Mouse (Mus musculus): ENCODE results near the gene Hspa12b. TPM values are rescaled to one million over a fixed set of nuclear protein-coding genes. Genes with fewer than 3 reads are reported as not detected.

Gene Hspa12b
- polyA plus RNA-seq, 1 experiment from 2014 or later: 17.2 TPM

GRCm38 (mm10) chr2:131134826-131135400 is 7.8 kb downstream of the Hspa12b start:
- Histone ChIP-seq H3K4me3 (ENCODE audit: low read length) (no peak overlapping the region), H3K27ac (ENCODE audit: low read length) (peak overlapping the region; percentile 56), H3K27me3 (ENCODE audit: control insufficient read depth, insufficient read depth, low read depth, low read length) (no peaks in the 10 kb centered on the region), H3K9me3 (ENCODE audit: control insufficient read depth, low read length) (no peaks in the 10 kb centered on the region), H3K9ac (ENCODE audit: low read length) (no peak overlapping the region), H3K4me1 (replicated peaks; ENCODE audit: control insufficient read depth, insufficient read depth, low read length) (peaks cover 6% of the 10 kb centered on the region), H3K4me2 (ENCODE audit: low read depth, low read length) (no peak overlapping the region), H3K36me3 (ENCODE audit: control insufficient read depth, insufficient read depth, low read length) (peaks cover 15% of the 10 kb centered on the region)
- no peak for ATAC-seq (ENCODE audit: low read depth)
- 74% methylated on average over 8 of the region's 8 CpGs for WGBS

- no peak for ATAC-seq (ENCODE audit: low read depth)
- Histone ChIP-seq H3K4me3 (ENCODE audit: low read length) (no peak overlapping the region), H3K27me3 (ENCODE audit: control insufficient read depth, insufficient read depth, low read depth, low read length) (no peaks in the 10 kb centered on the region), H3K27ac (ENCODE audit: low read length) (no peak overlapping the region), H3K4me1 (replicated peaks; ENCODE audit: control insufficient read depth, insufficient read depth, low read length) (peaks cover 14% of the 10 kb centered on the region), H3K4me2 (ENCODE audit: low read depth, low read length) (no peak overlapping the region), H3K9me3 (ENCODE audit: control insufficient read depth, low read length) (no peaks in the 10 kb centered on the region), H3K9ac (ENCODE audit: low read length) (no peak overlapping the region), H3K36me3 (ENCODE audit: control insufficient read depth, insufficient read depth, low read length) (peaks cover 15% of the 10 kb centered on the region)
- 43% methylated on average over 11 of the region's 11 CpGs for WGBS
Observed at GRCm38 (mm10) chr2:131135521-131136139, 8.6 kb downstream of the Hspa12b start.

GRCm38 (mm10) chr2:131138296-131138695 is 11.2 kb downstream of the Hspa12b start:
- Histone ChIP-seq H3K9ac (ENCODE audit: low read length) (no peak overlapping the region), H3K9me3 (ENCODE audit: control insufficient read depth, low read length) (no peaks in the 10 kb centered on the region), H3K36me3 (ENCODE audit: control insufficient read depth, insufficient read depth, low read length) (peaks cover 17% of the 10 kb centered on the region), H3K4me2 (ENCODE audit: low read depth, low read length) (no peak overlapping the region), H3K4me3 (ENCODE audit: low read length) (no peak overlapping the region), H3K27ac (ENCODE audit: low read length) (no peak overlapping the region; the same call in 1 of the 2 replicates), H3K4me1 (replicated peaks; ENCODE audit: control insufficient read depth, insufficient read depth, low read length) (peaks cover 14% of the 10 kb centered on the region), H3K27me3 (ENCODE audit: control insufficient read depth, insufficient read depth, low read depth, low read length) (no peaks in the 10 kb centered on the region)
- ATAC-seq (ENCODE audit: low read depth): no peak
- whole genome bisulfite sequencing: 79% methylated on average over 4 of the region's 4 CpGs

- Histone ChIP-seq H3K36me3 (ENCODE audit: control insufficient read depth, insufficient read depth, low read length) (peaks cover 22% of the 10 kb centered on the region), H3K4me3 (ENCODE audit: low read length) (no peak overlapping the region), H3K9ac (ENCODE audit: low read length) (no peak overlapping the region), H3K27ac (ENCODE audit: low read length) (no peak overlapping the region), H3K9me3 (ENCODE audit: control insufficient read depth, low read length) (no peaks in the 10 kb centered on the region), H3K27me3 (ENCODE audit: control insufficient read depth, insufficient read depth, low read depth, low read length) (no peaks in the 10 kb centered on the region), H3K4me2 (ENCODE audit: low read depth, low read length) (no peak overlapping the region), H3K4me1 (replicated peaks; ENCODE audit: control insufficient read depth, insufficient read depth, low read length) (peaks cover 14% of the 10 kb centered on the region)
- 90% methylated on average over 7 of the region's 7 CpGs for WGBS
- no peak for ATAC-seq (ENCODE audit: low read depth)
Observed at GRCm38 (mm10) chr2:131138760-131139159, 11.7 kb downstream of the Hspa12b start.

- 86% methylated on average over 5 of the region's 5 CpGs for WGBS
- Histone ChIP-seq H3K27ac (ENCODE audit: low read length) (no peak overlapping the region), H3K9ac (ENCODE audit: low read length) (no peak overlapping the region), H3K27me3 (ENCODE audit: control insufficient read depth, insufficient read depth, low read depth, low read length) (no peaks in the 10 kb centered on the region), H3K36me3 (ENCODE audit: control insufficient read depth, insufficient read depth, low read length) (peaks cover 24% of the 10 kb centered on the region), H3K4me2 (ENCODE audit: low read depth, low read length) (no peak overlapping the region), H3K4me3 (ENCODE audit: low read length) (no peak overlapping the region), H3K4me1 (replicated peaks; ENCODE audit: control insufficient read depth, insufficient read depth, low read length) (peaks cover 14% of the 10 kb centered on the region), H3K9me3 (ENCODE audit: control insufficient read depth, low read length) (no peaks in the 10 kb centered on the region)
- ATAC-seq (ENCODE audit: low read depth): no peak
Observed at GRCm38 (mm10) chr2:131139287-131139686, 12.2 kb downstream of the Hspa12b start.

GRCm38 (mm10) chr2:131139886-131140532 is 12.9 kb downstream of the Hspa12b start:
- ATAC-seq (ENCODE audit: low read depth): peak; percentile 51
- no peak overlapping the region for H3K9ac ChIP-seq (ENCODE audit: low read length)
- 14% methylated on average over 5 of the region's 5 CpGs for WGBS
- no peaks in the 10 kb centered on the region for H3K9me3 ChIP-seq (ENCODE audit: control insufficient read depth, low read length)
- H3K36me3 ChIP-seq (ENCODE audit: control insufficient read depth, insufficient read depth, low read length): peaks cover 29% of the 10 kb centered on the region
- H3K4me1 ChIP-seq (replicated peaks; ENCODE audit: control insufficient read depth, insufficient read depth, low read length): peaks cover 14% of the 10 kb centered on the region
- H3K27me3 ChIP-seq (ENCODE audit: control insufficient read depth, insufficient read depth, low read depth, low read length): no peaks in the 10 kb centered on the region
- H3K4me3 ChIP-seq (ENCODE audit: low read length): no peak overlapping the region
- H3K4me2 ChIP-seq (ENCODE audit: low read depth, low read length): no peak overlapping the region
- H3K27ac ChIP-seq (ENCODE audit: low read length): peak overlapping the region; percentile 87

- H3K9me3 ChIP-seq (ENCODE audit: control insufficient read depth, low read length): no peaks in the 10 kb centered on the region
- H3K4me2 ChIP-seq (ENCODE audit: low read depth, low read length): no peak overlapping the region
- 55% methylated on average over 5 of the region's 5 CpGs for WGBS
- no peak overlapping the region for H3K4me3 ChIP-seq (ENCODE audit: low read length)
- no peaks in the 10 kb centered on the region for H3K27me3 ChIP-seq (ENCODE audit: control insufficient read depth, insufficient read depth, low read depth, low read length)
- peaks cover 29% of the 10 kb centered on the region for H3K36me3 ChIP-seq (ENCODE audit: control insufficient read depth, insufficient read depth, low read length)
- peak overlapping the region; percentile 34; the same call in 1 of the 2 replicates for H3K9ac ChIP-seq (ENCODE audit: low read length)
- peaks cover 14% of the 10 kb centered on the region for H3K4me1 ChIP-seq (replicated peaks; ENCODE audit: control insufficient read depth, insufficient read depth, low read length)
- ATAC-seq (ENCODE audit: low read depth): no peak
- H3K27ac ChIP-seq (ENCODE audit: low read length): peak overlapping the region; percentile 87
Observed at GRCm38 (mm10) chr2:131140533-131140905, 13.4 kb downstream of the Hspa12b start.

GRCm38 (mm10) chr2:131141336-131141986 is 14.4 kb downstream of the Hspa12b start:
- peaks cover 14% of the 10 kb centered on the region for H3K4me1 ChIP-seq (replicated peaks; ENCODE audit: control insufficient read depth, insufficient read depth, low read length)
- H3K27me3 ChIP-seq (ENCODE audit: control insufficient read depth, insufficient read depth, low read depth, low read length): no peaks in the 10 kb centered on the region
- H3K9ac ChIP-seq (ENCODE audit: low read length): no peak overlapping the region
- H3K4me3 ChIP-seq (ENCODE audit: low read length): no peak overlapping the region
- peaks cover 28% of the 10 kb centered on the region for H3K36me3 ChIP-seq (ENCODE audit: control insufficient read depth, insufficient read depth, low read length)
- no peak overlapping the region for H3K27ac ChIP-seq (ENCODE audit: low read length)
- ATAC-seq (ENCODE audit: low read depth): no peak
- no peaks in the 10 kb centered on the region for H3K9me3 ChIP-seq (ENCODE audit: control insufficient read depth, low read length)
- no peak overlapping the region for H3K4me2 ChIP-seq (ENCODE audit: low read depth, low read length)
- WGBS: 91% methylated on average over 8 of the region's 8 CpGs

GRCm38 (mm10) chr2:131142592-131142991 is 15.5 kb downstream of the Hspa12b start:
- Histone ChIP-seq H3K36me3 (ENCODE audit: control insufficient read depth, insufficient read depth, low read length) (peaks cover 27% of the 10 kb centered on the region), H3K4me3 (ENCODE audit: low read length) (no peak overlapping the region), H3K9ac (ENCODE audit: low read length) (no peak overlapping the region), H3K4me1 (replicated peaks; ENCODE audit: control insufficient read depth, insufficient read depth, low read length) (peaks cover 14% of the 10 kb centered on the region), H3K27ac (ENCODE audit: low read length) (no peak overlapping the region), H3K27me3 (ENCODE audit: control insufficient read depth, insufficient read depth, low read depth, low read length) (no peaks in the 10 kb centered on the region), H3K9me3 (ENCODE audit: control insufficient read depth, low read length) (no peaks in the 10 kb centered on the region), H3K4me2 (ENCODE audit: low read depth, low read length) (0 out of 2 replicates have a peak overlapping the region, but pooled peaks have one; percentile 24)
- peak; percentile 74 for ATAC-seq (ENCODE audit: low read depth)
- WGBS: 30% methylated on average over 18 of the region's 18 CpGs

Measured in lung, embryonic 16.5 days (tissue).